Mouse (Mus musculus): ENCODE results near the gene Slc4a2.

The Slc4a2 gene

DNA sequence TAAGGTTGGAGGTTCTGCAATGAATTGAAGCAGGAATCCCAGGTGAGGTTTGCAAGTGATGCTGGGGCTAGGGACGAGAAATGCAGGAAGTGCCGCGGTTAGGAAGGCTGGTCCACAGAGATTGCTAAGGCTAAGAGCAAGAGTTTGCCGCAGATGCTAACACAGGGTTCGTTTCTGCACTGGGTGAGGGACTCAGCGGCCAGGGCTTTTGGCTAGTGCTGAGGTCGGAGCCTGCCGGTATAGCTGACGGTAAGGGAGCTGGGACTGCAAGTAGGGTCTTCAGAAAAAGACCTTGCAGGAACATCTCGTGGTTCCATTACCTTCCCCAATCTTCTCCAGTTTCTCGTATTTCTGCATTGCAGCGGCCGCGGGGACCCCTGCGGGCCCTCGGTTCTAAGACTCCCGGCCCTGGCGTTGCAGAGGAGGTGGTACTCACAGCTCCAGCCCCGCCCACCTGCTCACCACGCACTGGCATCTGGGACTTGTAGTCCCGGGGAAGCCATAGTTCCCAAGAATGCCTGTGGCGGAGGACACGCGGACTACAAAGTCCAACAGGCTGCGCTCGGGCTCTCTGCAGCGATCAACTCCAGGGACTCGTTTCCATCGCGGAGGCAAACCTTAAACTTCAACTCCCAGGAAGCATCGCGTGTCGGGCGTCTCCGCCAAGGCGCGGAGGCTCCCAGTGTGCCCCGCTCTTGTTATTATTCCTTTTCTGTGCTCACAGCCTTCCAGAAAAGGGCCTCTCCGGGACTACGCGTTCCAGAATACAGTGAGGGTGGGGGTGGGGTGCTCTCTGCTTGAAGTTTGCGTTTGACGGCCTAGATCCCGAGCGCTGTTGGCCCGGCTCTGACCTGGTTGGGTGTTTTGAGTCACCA, at the start of gene Slc4a2, which contains the start of gene Cdk5:
Gene Slc4a2, plus strand, starts transcription at position 709 of the 875 bp plus-strand sequence.
Gene Cdk5, minus strand, starts transcription at position 402 of the 875 bp plus-strand sequence.
- DNase-seq, result peak; percentile 98

DNA sequence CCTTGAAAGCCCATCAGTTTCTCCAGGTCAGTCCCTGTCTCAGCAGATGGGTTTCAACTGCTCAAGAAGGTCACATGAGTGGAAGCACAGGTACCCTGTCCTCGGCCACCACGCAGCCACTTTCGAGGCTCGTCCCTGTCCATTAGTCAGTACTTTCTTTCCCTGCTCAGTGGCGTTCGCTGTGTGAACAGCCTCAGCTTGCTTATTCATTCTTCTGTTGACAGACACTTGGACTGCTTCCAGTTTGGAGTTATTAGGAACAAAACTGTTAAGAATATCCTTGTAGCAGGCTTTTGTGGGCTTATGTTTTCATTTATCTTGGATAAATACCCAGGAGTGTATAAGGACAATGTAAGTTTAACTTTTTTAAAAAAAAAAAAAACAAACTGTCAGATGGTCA, 49.4 kb upstream of the Slc4a2 start:
- no peak for DNase-seq

DNA sequence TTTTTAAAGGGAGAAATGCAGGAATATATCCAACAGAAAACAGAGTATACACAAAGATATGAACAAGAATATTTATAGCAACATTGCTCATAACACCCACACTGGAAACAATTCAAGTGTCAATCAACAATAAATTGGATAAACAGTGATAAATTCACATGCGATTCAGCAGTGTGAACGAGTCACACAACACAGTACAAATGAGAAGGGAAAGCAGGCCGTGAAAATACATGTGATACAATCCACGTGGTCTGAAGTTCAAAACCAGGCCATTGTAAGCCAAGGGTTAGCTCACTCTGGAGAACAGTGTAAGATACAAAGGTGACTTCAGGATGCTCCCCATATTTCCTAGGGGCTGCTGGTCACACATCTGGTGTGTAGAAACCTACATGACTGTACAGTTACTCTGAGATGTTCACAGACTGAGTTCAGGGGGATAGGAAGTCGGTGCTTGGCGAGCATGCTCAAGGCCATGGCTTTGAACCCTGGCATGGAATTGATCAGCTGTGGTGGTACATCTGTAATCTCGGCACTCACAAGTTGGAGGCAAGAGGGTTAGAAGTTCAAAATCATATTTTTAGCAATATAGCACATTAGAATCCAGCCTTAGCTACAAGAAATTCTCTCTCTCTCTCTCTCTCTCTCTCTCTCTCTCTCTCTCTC, 48.8 kb upstream of the Slc4a2 start:
- no peak for DNase-seq

- no peak for DNase-seq
Observed at GRCm38 (mm10) chr5:24378700-24379099, 44.9 kb upstream of the Slc4a2 start.

DNA sequence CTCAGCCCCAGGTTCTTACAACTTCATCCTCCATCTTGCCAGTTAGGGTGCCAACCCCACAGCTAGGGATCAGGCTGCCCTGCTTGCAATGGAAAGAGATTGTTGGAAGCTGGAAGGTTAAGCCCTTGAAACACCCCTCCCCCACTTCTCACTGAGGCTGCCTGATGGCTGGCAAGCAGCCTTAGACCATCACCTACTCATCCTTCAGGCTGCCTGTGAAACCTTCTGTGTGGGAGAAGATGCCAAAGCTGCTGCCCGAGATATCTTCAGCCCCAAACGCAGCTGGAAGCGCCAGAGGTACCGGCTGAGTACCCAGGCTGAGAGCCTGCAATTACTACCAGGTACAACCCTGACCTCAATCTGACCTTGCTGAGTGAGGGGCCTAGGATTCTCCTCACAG, 44.1 kb upstream of the Slc4a2 start:
- DNase-seq, result no peak

DNA sequence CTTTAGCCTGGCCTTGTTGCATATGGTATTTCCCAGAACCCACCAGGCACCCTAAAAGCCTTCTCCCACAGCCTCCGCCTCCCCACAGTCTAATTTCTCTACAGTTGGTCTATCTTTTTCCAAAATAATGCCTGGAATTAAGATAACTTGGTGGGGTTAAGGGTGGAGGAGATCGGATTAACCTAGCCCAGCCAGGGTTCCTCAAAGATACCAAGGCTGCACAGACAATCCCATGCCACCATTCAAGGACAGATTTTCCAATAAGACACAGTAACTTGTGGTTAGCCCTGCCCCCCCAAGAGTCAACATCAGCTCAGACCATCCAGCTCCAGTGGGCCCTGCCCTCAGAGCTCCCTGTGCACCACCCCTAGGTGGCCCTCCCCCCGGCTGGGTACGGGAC, 43.1 kb upstream of the Slc4a2 start:
- no peak for DNase-seq

GRCm38 (mm10) chr5:24381486-24381885, 42.2 kb upstream of the Slc4a2 start:
- no peak for DNase-seq

DNA sequence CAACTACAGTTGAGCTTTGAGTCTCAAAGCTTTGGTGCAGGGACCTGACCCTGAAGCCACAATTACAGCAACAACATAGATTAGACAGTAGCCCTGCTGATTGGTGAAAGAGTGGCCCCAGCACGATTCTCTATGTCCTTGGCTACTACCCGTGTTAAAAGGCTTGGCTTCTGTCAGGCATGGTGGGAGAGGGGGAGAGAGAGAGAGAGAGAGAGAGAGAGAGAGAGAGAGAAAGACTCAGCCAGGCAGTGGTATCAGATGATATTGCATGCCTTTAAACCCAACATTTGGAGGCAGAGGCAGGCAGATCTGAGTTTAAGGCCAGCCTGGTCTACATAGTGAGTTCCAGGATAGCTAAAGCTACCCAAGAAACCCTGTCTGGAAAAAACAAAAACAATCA, 41.6 kb upstream of the Slc4a2 start:
- no peak for DNase-seq

- peak; percentile 92 for DNase-seq
Observed at GRCm38 (mm10) chr5:24383026-24383859, 40.4 kb upstream of the Slc4a2 start.

DNA sequence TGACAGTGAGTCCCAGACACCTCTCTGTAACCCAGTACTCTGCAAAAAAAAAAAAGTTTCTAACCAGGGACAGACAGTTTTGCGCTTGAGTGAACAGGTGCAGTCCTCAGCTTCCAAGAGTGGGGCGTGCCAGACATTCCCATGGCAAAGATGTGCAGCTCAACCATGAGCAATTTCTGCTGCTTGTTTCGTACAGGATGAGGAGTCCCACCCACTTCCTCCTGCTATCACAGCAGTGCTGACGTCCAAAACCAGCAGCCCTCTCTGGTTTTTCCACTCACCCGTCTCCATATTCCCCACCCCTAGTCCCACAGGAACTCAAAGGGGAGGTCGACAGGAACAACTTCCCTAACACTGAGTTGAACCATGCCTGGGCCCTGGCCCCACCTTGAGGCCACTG, 39.2 kb upstream of the Slc4a2 start:
- no peak for DNase-seq

GRCm38 (mm10) chr5:24385374-24385773, 38.3 kb upstream of the Slc4a2 start:
- DNase-seq, result no peak

DNA sequence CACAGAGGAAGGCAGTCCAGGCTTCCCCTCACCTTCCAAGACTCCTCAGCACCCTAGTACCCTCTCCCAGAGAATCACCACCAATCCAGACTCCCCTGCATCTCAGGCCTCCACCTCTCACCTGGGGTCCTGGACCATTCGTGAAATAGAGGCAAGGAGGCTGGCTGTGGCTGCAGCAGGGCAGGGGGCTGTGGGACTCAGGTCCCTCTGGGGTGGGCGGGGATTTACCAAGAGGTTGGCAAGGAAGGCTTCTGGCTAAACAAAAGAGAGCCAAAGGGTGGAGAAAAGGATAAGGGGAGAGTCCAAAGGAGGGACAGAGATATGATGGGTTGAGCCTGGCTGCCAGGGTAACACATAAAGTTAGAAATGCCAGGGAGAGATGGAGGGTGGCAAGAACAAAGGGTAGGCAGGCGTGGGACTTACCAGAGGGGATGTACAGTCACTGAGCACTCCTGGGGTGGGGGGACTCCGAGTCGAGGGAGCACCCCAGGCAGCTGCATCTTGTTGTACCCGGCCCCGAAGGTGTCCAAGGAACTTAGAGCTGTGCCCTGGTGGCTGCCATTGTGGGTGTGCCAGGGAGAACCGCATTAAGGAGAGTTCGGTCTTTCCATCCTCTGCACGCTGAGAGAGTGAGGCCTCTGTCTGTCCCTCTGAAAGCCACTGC, 37.6 kb upstream of the Slc4a2 start:
- DNase-seq, result no peak

DNA sequence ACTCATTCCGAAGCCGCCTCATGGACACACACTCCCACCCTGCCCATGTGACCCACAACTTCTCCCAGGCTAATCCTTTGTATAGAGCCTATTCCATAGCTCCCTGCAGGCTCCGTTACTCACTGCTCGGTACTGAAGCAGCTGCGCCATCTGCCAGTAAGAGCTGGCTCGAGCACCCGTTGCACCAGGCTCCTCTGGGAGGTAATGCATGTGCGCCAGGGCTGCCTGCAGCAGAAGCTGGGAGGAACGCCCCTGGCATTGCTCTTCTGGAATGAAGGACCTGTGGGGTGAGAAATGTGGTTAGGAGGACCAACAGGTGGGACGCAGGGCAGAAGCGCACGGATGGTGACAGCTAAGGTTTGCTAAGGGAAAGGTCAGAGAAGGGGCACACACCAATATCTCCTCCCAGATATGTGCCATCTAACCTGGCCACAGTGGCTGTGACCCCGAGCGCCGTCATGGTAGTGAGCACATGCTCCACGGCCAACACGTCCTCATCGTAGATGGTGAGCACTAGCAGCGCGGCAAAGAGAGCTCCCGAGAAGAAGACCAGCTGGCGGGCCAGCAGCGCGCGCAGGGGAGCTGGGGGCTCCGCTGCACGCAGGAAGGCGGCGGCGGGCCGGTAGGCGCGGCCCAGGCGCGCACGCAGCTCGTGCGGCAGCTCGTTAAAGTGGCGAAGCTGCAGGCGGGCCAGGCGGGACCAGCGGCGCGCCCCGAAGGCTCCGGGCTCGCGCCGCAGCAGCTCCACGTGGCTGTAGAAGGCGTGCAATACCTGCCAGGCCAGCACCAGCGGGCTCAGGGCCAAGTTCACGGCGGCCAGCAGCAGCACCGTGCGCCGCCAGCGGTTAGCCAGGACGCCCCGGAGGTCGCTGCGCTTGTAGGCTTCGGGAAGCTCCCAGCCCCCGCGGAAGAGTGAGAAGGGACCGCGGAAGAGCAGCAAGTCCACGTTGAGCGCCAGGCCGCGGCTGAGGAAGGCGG, 36.1 kb upstream of the Slc4a2 start:
- peak; percentile 61 for DNase-seq

DNA sequence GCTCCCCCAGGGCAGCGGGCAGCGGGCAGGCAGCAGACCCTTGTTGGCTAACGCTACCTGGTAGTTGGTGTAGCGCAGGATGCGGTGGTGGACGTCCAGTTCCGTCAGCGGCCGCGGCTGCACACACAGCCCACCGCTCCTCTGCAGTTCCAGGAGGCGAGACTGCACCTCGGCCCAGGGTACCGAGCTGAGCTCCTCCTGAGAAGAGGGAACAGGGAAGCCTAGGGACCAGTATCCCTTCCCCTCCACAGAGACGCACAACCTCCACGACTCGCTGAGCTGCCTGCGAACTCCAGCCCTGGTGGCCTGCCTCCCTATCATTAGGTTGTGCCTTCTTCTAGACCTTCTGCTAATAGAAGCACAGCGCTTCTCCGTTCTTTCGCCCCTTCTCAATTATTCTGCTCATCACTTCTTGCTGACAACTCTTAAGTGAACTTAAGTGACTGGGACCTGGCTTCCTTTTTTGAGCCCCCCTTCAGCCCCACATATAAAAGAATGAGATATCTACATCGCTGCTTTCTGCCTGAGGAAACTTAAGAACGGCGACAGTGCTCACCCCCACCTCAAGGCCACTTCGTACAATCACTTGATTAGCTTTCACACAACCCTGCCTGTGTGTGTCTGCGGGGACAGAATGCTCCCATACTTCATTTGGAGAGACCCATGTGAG, 35.3 kb upstream of the Slc4a2 start:
- no peak for DNase-seq

DNA sequence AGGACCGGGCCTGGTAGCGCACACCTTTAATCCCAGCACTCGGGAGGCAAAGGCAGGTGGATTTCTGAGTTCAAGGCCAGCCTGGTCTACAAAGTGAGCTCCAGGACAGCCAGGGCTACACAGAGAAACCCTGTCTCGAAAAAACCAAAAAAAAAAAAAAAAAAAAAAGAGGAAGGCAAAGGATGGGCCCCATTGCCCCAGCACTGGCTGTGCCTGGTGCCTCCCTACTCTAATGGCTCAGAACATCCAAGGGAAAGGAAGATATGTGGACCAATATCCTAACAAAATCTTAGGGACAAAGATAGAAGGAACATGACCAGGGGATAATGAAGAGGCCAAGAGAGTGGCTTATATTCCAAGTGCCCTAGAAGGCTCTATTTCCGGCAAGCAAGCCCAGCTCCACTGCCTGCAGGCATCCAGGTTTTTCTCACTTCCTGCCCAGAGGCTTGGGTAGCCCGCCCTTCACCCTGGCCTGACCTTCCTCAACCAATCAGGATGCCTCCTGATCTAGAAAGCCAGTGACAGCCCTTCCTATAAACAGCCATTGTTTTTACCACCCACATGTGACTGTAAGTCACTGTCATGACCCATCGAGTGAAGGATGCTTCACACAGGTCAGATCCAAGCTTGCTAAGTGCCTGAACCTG, 34.5 kb upstream of the Slc4a2 start:
- DNase-seq, result peak; percentile 22

GRCm38 (mm10) chr5:24389658-24390020, 34.0 kb upstream of the Slc4a2 start:
- no peak for DNase-seq

- DNase-seq, result no peak
Observed at GRCm38 (mm10) chr5:24391864-24392263, 31.8 kb upstream of the Slc4a2 start, which contains the start of gene Atg9b. Gene Atg9b (minus strand): TSS chr5:24392143.

- DNase-seq, result no peak
Observed at GRCm38 (mm10) chr5:24392724-24393123, 30.9 kb upstream of the Slc4a2 start.

GRCm38 (mm10) chr5:24393392-24393997, 30.1 kb upstream of the Slc4a2 start, which contains the start of gene Abcb8:
Gene Abcb8 (plus strand): TSS chr5:24393663.
- peak; percentile 91 for DNase-seq

All from lung, postnatal 14 days (tissue).